Mouse (Mus musculus) megakaryocyte, embryonic 14.5 days (primary cell): Measurements from ENCODE around the gene Myt1l.

ENCODE experiments used
- FLI1 ChIP-seq: IDR thresholded peaks from 2 replicates; pipeline ENCODE4 v1.6.1; 2012; ENCODE audit warnings: low read length, inconsistent platforms, mixed read lengths
- GATA1 ChIP-seq: IDR thresholded peaks from 3 replicates; pipeline ENCODE4 v1.6.1; 2012; ENCODE audit warnings: mixed read lengths, low read length, inconsistent platforms, borderline replicate concordance

DNA sequence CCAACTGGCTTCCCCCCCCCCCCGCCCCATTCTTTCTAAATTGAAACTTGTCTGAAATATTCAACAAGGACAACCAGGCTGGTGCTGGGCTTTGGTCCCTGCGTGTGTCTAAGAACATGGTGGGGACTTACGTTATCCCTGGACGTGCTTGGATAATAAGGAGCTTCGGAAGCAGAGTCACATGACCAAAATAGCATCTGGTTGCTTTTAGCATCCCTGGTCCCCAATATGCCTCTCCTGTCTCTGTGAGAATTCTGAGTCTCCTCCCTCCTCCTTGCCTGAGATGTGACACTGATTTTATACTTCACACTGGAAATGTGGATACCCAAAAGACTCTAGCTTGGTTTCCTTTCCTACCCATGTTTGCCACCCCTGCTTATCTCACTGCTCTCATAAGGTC, 31.6 kb downstream of the Myt1l start:
- no peak for TF ChIP-seq GATA1
- TF ChIP-seq FLI1 = no peak
